Mouse (Mus musculus): Measurements from ENCODE around the gene Cdc42bpa. TPM values are rescaled to one million over a fixed set of nuclear protein-coding genes. Genes with fewer than 3 reads are reported as not detected.

The Cdc42bpa gene
- total RNA-seq, 2 experiments from 2014 or later: 25.9 to 27.8 TPM

- TF ChIP-seq CTCF (IDR thresholded peaks at IDR 0.05): no peak
- H3K27ac ChIP-seq: peak overlapping the region; percentile 16; the same call in 1 of the 2 replicates
- intact Hi-C loops (cut with DNase I): loop anchor here (5.0 kb wide), 1 partner anchor 72 kb away; no protein-coding TSS in a partner anchor
- H3K4me3 ChIP-seq: no peak overlapping the region
- DNase-seq: no peak
Observed at GRCm38 (mm10) chr1:179969776-179970428, 9.6 kb downstream of the Cdc42bpa start.

GRCm38 (mm10) chr1:179975021-179975420 is 14.7 kb downstream of the Cdc42bpa start:
- intact Hi-C loops (cut with DNase I): no loop called here
- DNase-seq: no peak
- no peak for TF ChIP-seq CTCF (IDR thresholded peaks at IDR 0.05)
- Histone ChIP-seq H3K4me3 (no peak overlapping the region), H3K27ac (no peak overlapping the region)

- intact Hi-C loops (cut with DNase I): no loop called here
- no peak for DNase-seq
- no peak overlapping the region for H3K4me3 ChIP-seq
- no peak for TF ChIP-seq CTCF (IDR thresholded peaks at IDR 0.05)
- H3K27ac ChIP-seq: no peak overlapping the region
Observed at GRCm38 (mm10) chr1:179975645-179976275, 15.5 kb downstream of the Cdc42bpa start.

- DNase-seq: no peak
- intact Hi-C loops (cut with DNase I): no loop called here
- no peak overlapping the region for H3K4me3 ChIP-seq
- no peak for TF ChIP-seq CTCF (IDR thresholded peaks at IDR 0.05)
- H3K27ac ChIP-seq: no peak overlapping the region
Observed at GRCm38 (mm10) chr1:179977437-179977836, 17.2 kb downstream of the Cdc42bpa start.

GRCm38 (mm10) chr1:179978742-179979141 is 18.5 kb downstream of the Cdc42bpa start:
- no peak for DNase-seq
- H3K4me3 ChIP-seq: no peak overlapping the region
- no peak for TF ChIP-seq CTCF (IDR thresholded peaks at IDR 0.05)
- intact Hi-C loops (cut with DNase I): no loop called here
- H3K27ac ChIP-seq: no peak overlapping the region

- TF ChIP-seq CTCF (IDR thresholded peaks at IDR 0.05): no peak
- H3K27ac ChIP-seq: no peak overlapping the region
- no peak for DNase-seq
- intact Hi-C loops (cut with DNase I): no loop called here
- H3K4me3 ChIP-seq: no peak overlapping the region
Observed at GRCm38 (mm10) chr1:179981680-179982079, 21.4 kb downstream of the Cdc42bpa start.

- H3K4me3 ChIP-seq: no peak overlapping the region
- intact Hi-C loops (cut with DNase I): no loop called here
- H3K27ac ChIP-seq: no peak overlapping the region
- DNase-seq: no peak
- no peak for TF ChIP-seq CTCF (IDR thresholded peaks at IDR 0.05)
Observed at GRCm38 (mm10) chr1:179982183-179982582, 21.9 kb downstream of the Cdc42bpa start.

- H3K27ac ChIP-seq: no peak overlapping the region
- no peak for TF ChIP-seq CTCF (IDR thresholded peaks at IDR 0.05)
Observed at GRCm38 (mm10) chr1:179982933-179983332, 22.7 kb downstream of the Cdc42bpa start.

GRCm38 (mm10) chr1:179984171-179984570 is 23.9 kb downstream of the Cdc42bpa start:
- intact Hi-C loops (cut with DNase I): no loop called here
- no peak for TF ChIP-seq CTCF (IDR thresholded peaks at IDR 0.05)
- DNase-seq: no peak
- Histone ChIP-seq H3K4me3 (no peak overlapping the region), H3K27ac (no peak overlapping the region)

More at GRCm38 (mm10) chr1:179982933-179983332, 22.7 kb downstream of the Cdc42bpa start:
- intact Hi-C loops (cut with DNase I): no loop called here
- no peak for DNase-seq
- H3K4me3 ChIP-seq: no peak overlapping the region

- TF ChIP-seq CTCF (IDR thresholded peaks at IDR 0.05): no peak
- H3K4me3 ChIP-seq: no peak overlapping the region
- intact Hi-C loops (cut with DNase I): no loop called here
- no peak overlapping the region; the same call in 1 of the 2 replicates for H3K27ac ChIP-seq
- no peak for DNase-seq
Observed at GRCm38 (mm10) chr1:179991660-179992235, 31.5 kb downstream of the Cdc42bpa start.

- DNase-seq: no peak
- Histone ChIP-seq H3K4me3 (no peak overlapping the region), H3K27ac (no peak overlapping the region)
- TF ChIP-seq CTCF (IDR thresholded peaks at IDR 0.05): no peak
- intact Hi-C loops (cut with DNase I): no loop called here
Observed at GRCm38 (mm10) chr1:179992255-179992654, 32.0 kb downstream of the Cdc42bpa start.

GRCm38 (mm10) chr1:180008057-180008456 is 47.8 kb downstream of the Cdc42bpa start:
- no peak for DNase-seq
- TF ChIP-seq CTCF (IDR thresholded peaks at IDR 0.05): peak; percentile 46
- intact Hi-C loops (cut with DNase I): no loop called here

GRCm38 (mm10) chr1:180013479-180013878 is 53.2 kb downstream of the Cdc42bpa start:
- no peak for TF ChIP-seq CTCF (IDR thresholded peaks at IDR 0.05)
- intact Hi-C loops (cut with DNase I): no loop called here
- Histone ChIP-seq H3K27ac (no peak overlapping the region), H3K4me3 (no peak overlapping the region)
- no peak for DNase-seq

More at GRCm38 (mm10) chr1:180008057-180008456, 47.8 kb downstream of the Cdc42bpa start:
- Histone ChIP-seq H3K27ac (no peak overlapping the region), H3K4me3 (no peak overlapping the region)

Measured in gastrocnemius, adult 2 months (tissue).